Mouse (Mus musculus) megakaryocyte, embryonic 14.5 days (primary cell): ENCODE measurements at regions not wholly inside any gene's neighbourhood (a gene's known extent, or its start where the extent isn't known, plus 50 kb on each side); places are given as distances from the start of the nearest gene placed in this dataset.

ENCODE experiments used
- FLI1 ChIP-seq: IDR thresholded peaks from 2 replicates; pipeline ENCODE4 v1.6.1; 2012; ENCODE audit warnings: low read length, inconsistent platforms, mixed read lengths
- GATA1 ChIP-seq: IDR thresholded peaks from 3 replicates; pipeline ENCODE4 v1.6.1; 2012; ENCODE audit warnings: mixed read lengths, low read length, inconsistent platforms, borderline replicate concordance

GRCm38 (mm10) chr10:117558891-117559614 is 70.2 kb upstream of the Cpm start:
- no peak for TF ChIP-seq FLI1
- no peak for TF ChIP-seq GATA1
